Mouse (Mus musculus): ENCODE measurements at regions not wholly inside any gene's neighbourhood (a gene's known extent, or its start where the extent isn't known, plus 50 kb on each side); places are given as distances from the start of the nearest gene placed in this dataset.

DNA sequence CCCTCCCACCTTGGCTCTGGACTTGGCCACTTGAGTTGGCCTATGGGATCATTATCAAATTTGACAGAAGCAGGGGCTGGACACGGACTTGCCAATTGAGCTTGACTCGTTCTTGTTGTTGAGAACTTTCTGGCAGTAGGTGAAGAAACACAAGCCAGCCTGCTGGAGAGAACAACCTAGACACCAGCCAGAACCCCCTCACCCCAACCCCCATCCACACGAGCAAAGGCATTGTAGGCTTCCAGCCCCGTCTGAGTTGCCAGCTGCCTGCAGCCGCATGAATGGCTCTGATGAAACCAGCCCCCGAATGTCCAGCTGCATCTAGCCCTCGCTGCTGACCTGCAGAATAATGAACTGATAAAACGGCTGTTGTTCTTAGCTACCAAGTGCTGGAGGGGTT, 98.7 kb upstream of the Magi3 start:
- TF ChIP-seq CTCF (IDR thresholded peaks at IDR 0.05 in 2 of 3, conservative IDR thresholded peaks at IDR 0.05 in 1 of 3; ENCODE audit: control insufficient read depth in 1 of 3, insufficient read depth in 1 of 3, low read depth in 2 of 3, low read length in 3 of 3, poor library complexity in 1 of 3, severe bottlenecking in 1 of 3) (no peak), ZMIZ1 (IDR thresholded peaks at IDR 0.05; ENCODE audit: low read depth, low read length) (no peak), MAX (IDR thresholded peaks at IDR 0.05; ENCODE audit: low read length) (no peak), ZKSCAN1 (IDR thresholded peaks at IDR 0.05; ENCODE audit: low read depth, low read length) (no peak), EP300 (IDR thresholded peaks at IDR 0.05; ENCODE audit: low read depth in 1 of 2, low read length in 2 of 2) (no peak), POLR2A (IDR thresholded peaks at IDR 0.05; ENCODE audit: control insufficient read depth in 1 of 2, insufficient read depth in 1 of 2, low read depth in 1 of 2, low read length in 2 of 2, poor library complexity in 1 of 2) (no peak), TCF12 (IDR thresholded peaks at IDR 0.05; ENCODE audit: low read depth, low read length) (no peak), NRF1 (IDR thresholded peaks at IDR 0.05; ENCODE audit: insufficient read depth, low read depth, low read length, poor library complexity, severe bottlenecking) (no peak)

Measured in MEL (cell line).